Mouse (Mus musculus): ENCODE data around the gene Fscn1. TPM values are rescaled to one million over a fixed set of nuclear protein-coding genes. Genes with fewer than 3 reads are reported as not detected.

Gene Fscn1
- total RNA-seq, 2 experiments from 2014 or later, result 3.7 to 8.5 TPM

- DNase-seq (ENCODE audit: low spot score), result no peak
Measured at GRCm38 (mm10) chr5:142932731-142933130, 27.4 kb upstream of the Fscn1 start.

GRCm38 (mm10) chr5:142935642-142936335 is 24.4 kb upstream of the Fscn1 start:
- peak; percentile 87 for DNase-seq (ENCODE audit: low spot score)

GRCm38 (mm10) chr5:142936336-142936719 is 23.8 kb upstream of the Fscn1 start:
- DNase-seq (ENCODE audit: low spot score), result peak; percentile 82

- DNase-seq (ENCODE audit: low spot score), result no peak
Measured at GRCm38 (mm10) chr5:142937956-142938727, 22.0 kb upstream of the Fscn1 start.

GRCm38 (mm10) chr5:142940393-142940792 is 19.8 kb upstream of the Fscn1 start:
- DNase-seq (ENCODE audit: low spot score), result no peak

GRCm38 (mm10) chr5:142944979-142945682 is 15.0 kb upstream of the Fscn1 start:
- no peak for DNase-seq (ENCODE audit: low spot score)

- no peak for DNase-seq (ENCODE audit: low spot score)
Measured at GRCm38 (mm10) chr5:142947460-142947859, 12.7 kb upstream of the Fscn1 start.

GRCm38 (mm10) chr5:142949580-142949979 is 10.6 kb upstream of the Fscn1 start:
- DNase-seq (ENCODE audit: low spot score), result no peak

- DNase-seq (ENCODE audit: low spot score), result no peak
Measured at GRCm38 (mm10) chr5:142950405-142950804, 9.7 kb upstream of the Fscn1 start.

- no peak for DNase-seq (ENCODE audit: low spot score)
Measured at GRCm38 (mm10) chr5:142953641-142954040, 6.5 kb upstream of the Fscn1 start.

GRCm38 (mm10) chr5:142956956-142957703 is 3.0 kb upstream of the Fscn1 start:
- DNase-seq (ENCODE audit: low spot score), result no peak

- no peak for DNase-seq (ENCODE audit: low spot score)
Measured at GRCm38 (mm10) chr5:142958464-142958863, 1.7 kb upstream of the Fscn1 start.

- DNase-seq (ENCODE audit: low spot score), result no peak
Measured at GRCm38 (mm10) chr5:142959156-142959555, 987 bp upstream of the Fscn1 start.

- no peak for DNase-seq (ENCODE audit: low spot score)
Measured at GRCm38 (mm10) chr5:142960775-142961271, 680 bp downstream of the Fscn1 start.

GRCm38 (mm10) chr5:142961398-142961880 is 1.3 kb downstream of the Fscn1 start:
- peak; percentile 24 for DNase-seq (ENCODE audit: low spot score)

GRCm38 (mm10) chr5:142961881-142962443 is 1.8 kb downstream of the Fscn1 start:
- DNase-seq (ENCODE audit: low spot score), result peak; percentile 74

- no peak for DNase-seq (ENCODE audit: low spot score)
Measured at GRCm38 (mm10) chr5:142962444-142962961, 2.4 kb downstream of the Fscn1 start.

- no peak for DNase-seq (ENCODE audit: low spot score)
Measured at GRCm38 (mm10) chr5:142963003-142963704, 3.0 kb downstream of the Fscn1 start.

- DNase-seq (ENCODE audit: low spot score), result no peak
Measured at GRCm38 (mm10) chr5:142963705-142964494, 3.8 kb downstream of the Fscn1 start.
